Mouse (Mus musculus): Measurements from ENCODE around the gene Gm11639. TPM values are rescaled to one million over a fixed set of nuclear protein-coding genes. Genes with fewer than 3 reads are reported as not detected.

Gm11639 gene
- polyA plus RNA-seq, 1 experiment from 2014 or later = not detected

DNA sequence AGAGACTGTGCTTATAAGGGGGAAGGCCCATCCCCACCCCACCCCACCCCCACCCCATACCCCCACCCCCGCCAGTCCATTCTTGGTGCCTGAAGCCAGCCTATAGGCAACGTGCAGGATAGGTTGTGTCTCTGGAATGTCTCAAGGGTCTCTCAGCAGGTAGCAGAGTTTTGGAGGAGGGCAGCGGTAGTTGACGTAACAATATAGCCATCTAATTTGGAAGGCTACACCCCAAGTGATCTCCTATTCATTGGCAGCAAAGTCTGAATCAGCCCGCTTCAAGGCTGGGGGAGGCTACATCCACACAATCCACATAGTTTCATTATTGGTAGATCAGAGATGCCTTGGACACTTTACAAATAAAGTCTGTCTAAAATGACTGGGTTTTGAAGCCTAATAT is 292.5 kb downstream of the Gm11639 start:
- no peak for ATAC-seq (ENCODE audit: insufficient read depth, low FRiP score, low TSS enrichment)
- H3K4me2 ChIP-seq (ENCODE audit: low read depth) = no peak overlapping the region
- H3K9me3 ChIP-seq (ENCODE audit: control insufficient read depth, low read length) = no peaks in the 10 kb centered on the region
- H3K27me3 ChIP-seq (ENCODE audit: control insufficient read depth, insufficient read depth, low read length) = no peaks in the 10 kb centered on the region
- H3K4me3 ChIP-seq (ENCODE audit: low read depth, low read length) = no peak overlapping the region
- no peaks in the 10 kb centered on the region for H3K36me3 ChIP-seq (ENCODE audit: control insufficient read depth, insufficient read depth, low read length)
- no peaks in the 10 kb centered on the region for H3K4me1 ChIP-seq (ENCODE audit: control insufficient read depth, insufficient read depth, low read length)
- no peak overlapping the region for H3K9ac ChIP-seq (ENCODE audit: low read length)
- DNase-seq (ENCODE audit: low spot score) = no peak
- H3K27ac ChIP-seq (ENCODE audit: low read depth, low read length) = no peak overlapping the region
- WGBS = 72% methylated on average over 5 of the region's 5 CpGs

DNA sequence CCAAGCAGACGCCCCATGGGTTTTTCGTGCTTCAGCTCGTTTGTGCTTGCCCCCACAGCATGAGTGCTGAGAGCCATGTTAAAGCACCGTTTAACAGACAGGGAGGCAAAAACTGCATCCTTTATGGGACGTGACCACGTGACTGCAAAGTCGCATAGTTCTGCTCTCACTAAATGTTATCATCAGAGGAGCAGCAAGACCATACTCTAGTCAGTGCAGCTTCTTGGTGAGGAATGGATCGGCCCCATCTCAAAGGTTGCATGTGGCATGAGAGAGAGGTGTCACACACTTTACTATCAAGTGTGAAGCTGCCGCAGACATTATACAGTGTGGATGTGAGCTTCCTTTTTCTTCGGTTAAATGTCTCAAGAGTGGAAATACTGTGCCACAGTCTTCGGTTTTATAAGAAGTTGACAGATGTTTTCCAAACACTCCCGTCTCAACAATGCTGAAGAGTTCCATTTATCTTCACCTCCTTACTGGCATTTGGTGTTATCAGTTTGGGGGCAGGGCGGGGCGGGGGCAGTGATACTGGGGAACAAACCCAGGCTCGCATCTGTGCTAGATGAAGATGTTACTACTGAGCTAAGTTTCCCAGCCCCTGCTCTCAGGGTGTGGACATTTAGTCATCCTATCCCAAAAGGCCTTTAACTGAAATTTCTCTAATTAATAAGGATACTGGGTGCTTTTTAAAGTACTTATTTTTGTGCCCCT is 296.0 kb downstream of the Gm11639 start:
- no peaks in the 10 kb centered on the region for H3K36me3 ChIP-seq (ENCODE audit: control insufficient read depth, insufficient read depth, low read length)
- no peak overlapping the region for H3K4me2 ChIP-seq (ENCODE audit: low read depth)
- H3K4me3 ChIP-seq (ENCODE audit: low read depth, low read length) = no peak overlapping the region
- ATAC-seq (ENCODE audit: insufficient read depth, low FRiP score, low TSS enrichment) = no peak
- no peak for DNase-seq (ENCODE audit: low spot score)
- no peaks in the 10 kb centered on the region for H3K9me3 ChIP-seq (ENCODE audit: control insufficient read depth, low read length)
- no peaks in the 10 kb centered on the region for H3K27me3 ChIP-seq (ENCODE audit: control insufficient read depth, insufficient read depth, low read length)
- 76% methylated on average over 15 of the region's 15 CpGs for WGBS
- H3K9ac ChIP-seq (ENCODE audit: low read length) = no peak overlapping the region
- no peak overlapping the region for H3K27ac ChIP-seq (ENCODE audit: low read depth, low read length)
- no peaks in the 10 kb centered on the region for H3K4me1 ChIP-seq (ENCODE audit: control insufficient read depth, insufficient read depth, low read length)

DNA sequence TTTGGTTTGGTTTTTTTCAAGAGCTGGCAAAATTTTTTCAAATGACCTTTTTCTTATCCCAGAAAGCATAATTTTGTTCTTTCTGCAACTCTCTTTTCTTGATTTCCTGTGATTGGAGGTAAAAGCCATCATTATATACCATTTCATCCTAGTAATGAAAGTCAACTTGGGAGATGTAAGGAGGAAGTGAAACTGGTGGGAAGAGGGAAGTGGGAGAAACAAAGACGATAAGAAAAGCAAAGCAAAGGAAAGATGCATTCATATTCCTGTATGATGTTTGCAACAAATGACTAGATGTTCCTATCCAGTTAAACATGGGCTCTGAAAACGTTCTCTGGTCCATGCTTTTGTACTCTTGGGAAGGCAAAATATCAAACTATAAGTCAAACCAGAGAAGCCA is 323.7 kb downstream of the Gm11639 start:
- Histone ChIP-seq H3K4me3 (ENCODE audit: low read depth, low read length) (no peak overlapping the region), H3K27ac (ENCODE audit: low read depth, low read length) (no peak overlapping the region), H3K9ac (ENCODE audit: low read length) (no peak overlapping the region), H3K9me3 (ENCODE audit: control insufficient read depth, low read length) (no peaks in the 10 kb centered on the region), H3K27me3 (ENCODE audit: control insufficient read depth, insufficient read depth, low read length) (no peaks in the 10 kb centered on the region), H3K4me2 (ENCODE audit: low read depth) (no peak overlapping the region), H3K4me1 (ENCODE audit: control insufficient read depth, insufficient read depth, low read length) (no peaks in the 10 kb centered on the region), H3K36me3 (ENCODE audit: control insufficient read depth, insufficient read depth, low read length) (no peaks in the 10 kb centered on the region)
- DNase-seq (ENCODE audit: low spot score) (no peak), ATAC-seq (ENCODE audit: insufficient read depth, low FRiP score, low TSS enrichment) (no peak)
- WGBS = 65% methylated on average over 2 of the region's 2 CpGs

DNA sequence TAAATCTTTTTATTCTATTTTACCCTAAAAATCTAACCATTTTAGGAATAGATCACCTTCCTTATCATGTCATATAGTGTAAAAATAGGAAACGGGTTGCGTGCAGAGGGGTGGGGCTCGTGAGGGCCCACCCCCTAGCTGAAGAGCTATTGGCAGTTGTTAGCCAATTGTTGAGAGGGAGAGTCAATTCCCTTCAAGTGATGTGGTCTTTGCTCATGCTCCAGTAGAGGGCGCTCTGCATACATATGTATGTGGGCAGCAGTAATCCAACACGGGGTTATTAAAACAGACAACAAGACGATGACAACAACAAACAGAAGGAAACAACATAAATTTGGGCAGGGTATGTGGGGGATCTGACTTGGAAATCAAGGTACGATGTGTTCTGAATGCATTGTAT is 335.6 kb downstream of the Gm11639 start:
- Histone ChIP-seq H3K4me2 (ENCODE audit: low read depth) (no peak overlapping the region), H3K9me3 (ENCODE audit: control insufficient read depth, low read length) (no peaks in the 10 kb centered on the region), H3K4me1 (ENCODE audit: control insufficient read depth, insufficient read depth, low read length) (no peaks in the 10 kb centered on the region), H3K27ac (ENCODE audit: low read depth, low read length) (no peak overlapping the region), H3K36me3 (ENCODE audit: control insufficient read depth, insufficient read depth, low read length) (no peaks in the 10 kb centered on the region), H3K4me3 (ENCODE audit: low read depth, low read length) (no peak overlapping the region), H3K27me3 (ENCODE audit: control insufficient read depth, insufficient read depth, low read length) (no peaks in the 10 kb centered on the region), H3K9ac (ENCODE audit: low read length) (no peak overlapping the region)
- ATAC-seq (ENCODE audit: insufficient read depth, low FRiP score, low TSS enrichment) = no peak
- DNase-seq (ENCODE audit: low spot score) = no peak
- 76% methylated on average over 7 of the region's 7 CpGs for WGBS

GRCm38 (mm10) chr11:105028744-105029348 is 343.3 kb downstream of the Gm11639 start:
- Histone ChIP-seq H3K4me1 (ENCODE audit: control insufficient read depth, insufficient read depth, low read length) (no peaks in the 10 kb centered on the region), H3K9me3 (ENCODE audit: control insufficient read depth, low read length) (no peaks in the 10 kb centered on the region), H3K27me3 (ENCODE audit: control insufficient read depth, insufficient read depth, low read length) (no peaks in the 10 kb centered on the region), H3K4me2 (ENCODE audit: low read depth) (no peak overlapping the region), H3K9ac (ENCODE audit: low read length) (no peak overlapping the region), H3K27ac (ENCODE audit: low read depth, low read length) (no peak overlapping the region), H3K4me3 (ENCODE audit: low read depth, low read length) (no peak overlapping the region), H3K36me3 (ENCODE audit: control insufficient read depth, insufficient read depth, low read length) (no peaks in the 10 kb centered on the region)
- ATAC-seq (ENCODE audit: insufficient read depth, low FRiP score, low TSS enrichment) = no peak
- no peak for DNase-seq (ENCODE audit: low spot score)
- 64% methylated on average over 6 of the region's 6 CpGs for WGBS

DNA sequence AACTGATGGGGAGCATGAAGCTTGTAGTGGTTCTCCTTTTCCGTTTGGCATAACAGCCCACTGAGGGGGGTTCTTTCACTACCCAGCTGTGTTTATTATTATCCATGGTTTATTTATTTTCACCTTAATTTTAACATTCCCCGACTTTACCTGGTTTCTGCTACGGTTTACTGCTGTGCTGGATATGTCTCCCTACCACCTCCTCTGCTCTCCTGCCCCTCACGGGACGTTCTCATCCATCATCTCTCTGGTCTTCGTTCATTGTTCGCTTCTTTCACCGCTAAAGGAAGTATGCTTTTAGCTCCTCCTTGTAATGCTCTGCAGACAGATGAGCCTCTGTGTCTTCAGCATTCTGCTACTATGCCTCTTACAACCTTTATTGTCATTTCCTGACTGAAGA is 344.0 kb downstream of the Gm11639 start:
- no peak overlapping the region for H3K9ac ChIP-seq (ENCODE audit: low read length)
- DNase-seq (ENCODE audit: low spot score) = no peak
- H3K27ac ChIP-seq (ENCODE audit: low read depth, low read length) = no peak overlapping the region
- no peaks in the 10 kb centered on the region for H3K36me3 ChIP-seq (ENCODE audit: control insufficient read depth, insufficient read depth, low read length)
- no peak for ATAC-seq (ENCODE audit: insufficient read depth, low FRiP score, low TSS enrichment)
- H3K9me3 ChIP-seq (ENCODE audit: control insufficient read depth, low read length) = no peaks in the 10 kb centered on the region
- no peak overlapping the region for H3K4me2 ChIP-seq (ENCODE audit: low read depth)
- 86% methylated on average over 8 of the region's 8 CpGs for WGBS
- H3K4me1 ChIP-seq (ENCODE audit: control insufficient read depth, insufficient read depth, low read length) = no peaks in the 10 kb centered on the region
- H3K4me3 ChIP-seq (ENCODE audit: low read depth, low read length) = no peak overlapping the region
- no peaks in the 10 kb centered on the region for H3K27me3 ChIP-seq (ENCODE audit: control insufficient read depth, insufficient read depth, low read length)

GRCm38 (mm10) chr11:105030229-105030628 is 344.7 kb downstream of the Gm11639 start:
- no peaks in the 10 kb centered on the region for H3K36me3 ChIP-seq (ENCODE audit: control insufficient read depth, insufficient read depth, low read length)
- H3K4me1 ChIP-seq (ENCODE audit: control insufficient read depth, insufficient read depth, low read length) = no peaks in the 10 kb centered on the region
- WGBS = 91% methylated on average over 6 of the region's 6 CpGs

DNA sequence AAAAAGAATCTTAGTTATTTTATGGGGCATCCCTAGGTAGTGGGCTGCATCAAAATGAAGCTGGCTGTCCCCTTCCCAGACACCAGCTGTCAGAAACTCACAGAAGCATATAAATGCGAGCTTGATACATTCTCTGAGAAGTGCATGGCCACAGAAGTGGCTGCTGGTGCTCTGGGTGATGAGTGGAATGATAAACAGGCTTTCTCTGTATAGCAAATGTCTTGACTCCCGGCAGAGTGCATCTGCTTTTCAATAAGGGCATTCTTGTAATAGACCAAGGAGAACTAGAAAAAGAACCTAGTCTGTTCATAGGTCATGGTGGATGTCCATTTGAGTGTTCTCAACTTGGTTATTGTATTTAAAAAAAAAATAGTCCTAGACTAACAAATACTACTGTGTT is 345.6 kb downstream of the Gm11639 start:
- 50% methylated on average over 2 of the region's 2 CpGs for WGBS

More at GRCm38 (mm10) chr11:105030229-105030628, 344.7 kb downstream of the Gm11639 start:
- DNase-seq (ENCODE audit: low spot score) (no peak), ATAC-seq (ENCODE audit: insufficient read depth, low FRiP score, low TSS enrichment) (no peak)
- Histone ChIP-seq H3K9me3 (ENCODE audit: control insufficient read depth, low read length) (no peaks in the 10 kb centered on the region), H3K9ac (ENCODE audit: low read length) (no peak overlapping the region), H3K27ac (ENCODE audit: low read depth, low read length) (no peak overlapping the region), H3K4me3 (ENCODE audit: low read depth, low read length) (no peak overlapping the region), H3K27me3 (ENCODE audit: control insufficient read depth, insufficient read depth, low read length) (no peaks in the 10 kb centered on the region), H3K4me2 (ENCODE audit: low read depth) (no peak overlapping the region)

DNA sequence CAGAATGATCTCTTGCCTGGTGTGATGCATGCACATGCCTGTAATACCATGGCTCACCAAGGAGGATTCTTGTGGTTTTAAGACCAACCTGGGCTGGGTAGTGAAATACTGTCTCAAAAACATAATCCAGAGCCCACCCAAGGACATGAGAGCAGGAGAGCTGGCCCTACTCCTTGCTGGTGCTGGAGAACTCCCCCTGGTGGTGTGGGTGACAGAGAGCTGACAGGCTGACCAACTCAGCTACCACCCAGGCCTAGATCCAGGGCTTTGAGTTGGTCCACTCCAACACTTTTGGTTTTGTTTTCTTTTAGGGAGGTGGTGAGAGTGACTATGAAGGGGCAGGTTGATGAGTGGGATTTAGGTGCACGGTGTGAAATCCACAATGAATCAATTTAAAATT is 349.6 kb downstream of the Gm11639 start:
- Histone ChIP-seq H3K36me3 (ENCODE audit: control insufficient read depth, insufficient read depth, low read length) (no peaks in the 10 kb centered on the region), H3K4me3 (ENCODE audit: low read depth, low read length) (no peak overlapping the region), H3K4me2 (ENCODE audit: low read depth) (no peak overlapping the region), H3K9ac (ENCODE audit: low read length) (no peak overlapping the region), H3K27ac (ENCODE audit: low read depth, low read length) (no peak overlapping the region), H3K9me3 (ENCODE audit: control insufficient read depth, low read length) (no peaks in the 10 kb centered on the region), H3K4me1 (ENCODE audit: control insufficient read depth, insufficient read depth, low read length) (no peaks in the 10 kb centered on the region), H3K27me3 (ENCODE audit: control insufficient read depth, insufficient read depth, low read length) (no peaks in the 10 kb centered on the region)
- DNase-seq (ENCODE audit: low spot score) (no peak), ATAC-seq (ENCODE audit: insufficient read depth, low FRiP score, low TSS enrichment) (no peak)
- 95% methylated on average over 1 of the region's 1 CpGs for WGBS

More for the DNA sequence above, 345.6 kb downstream of the Gm11639 start:
- no peak overlapping the region for H3K27ac ChIP-seq (ENCODE audit: low read depth, low read length)
- no peaks in the 10 kb centered on the region for H3K9me3 ChIP-seq (ENCODE audit: control insufficient read depth, low read length)
- no peaks in the 10 kb centered on the region for H3K36me3 ChIP-seq (ENCODE audit: control insufficient read depth, insufficient read depth, low read length)
- no peak overlapping the region for H3K4me3 ChIP-seq (ENCODE audit: low read depth, low read length)
- DNase-seq (ENCODE audit: low spot score) (no peak), ATAC-seq (ENCODE audit: insufficient read depth, low FRiP score, low TSS enrichment) (no peak)
- H3K4me2 ChIP-seq (ENCODE audit: low read depth) = no peak overlapping the region
- no peaks in the 10 kb centered on the region for H3K4me1 ChIP-seq (ENCODE audit: control insufficient read depth, insufficient read depth, low read length)
- H3K27me3 ChIP-seq (ENCODE audit: control insufficient read depth, insufficient read depth, low read length) = no peaks in the 10 kb centered on the region
- H3K9ac ChIP-seq (ENCODE audit: low read length) = no peak overlapping the region

Data from neural tube, embryonic 11.5 days (tissue).